Mouse (Mus musculus) midbrain, postnatal 0 days (tissue): ENCODE results near the gene Gpr137. TPM values are rescaled to one million over a fixed set of nuclear protein-coding genes. Genes with fewer than 3 reads are reported as not detected.

ENCODE experiments used
- ATAC-seq: fragments of 200-750 bp; cut with Nextera tagmentation; 2 replicates; pipeline ENCODE4 v1.8.0; 2017; ENCODE audit warnings: moderate number of reproducible peaks, mild to moderate bottlenecking, moderate TSS enrichment, moderate library complexity; ENCODE audit not compliant: low FRiP score
- DNase-seq: peaks from one replicate; pipeline ENCODE4 v3.0.0-alpha.2; 2015; ENCODE audit warnings: low spot score
- H3K27ac ChIP-seq: fragments of 300-500 bp; sonication (generic); 2 replicates; pipeline ENCODE4 v1.5.1; 2014; ENCODE audit warnings: low read depth, mild to moderate bottlenecking, low read length, mixed read lengths
- H3K27me3 ChIP-seq: fragments of 300-500 bp; sonication (generic); 2 replicates; pipeline ENCODE4 v1.6.1; 2014; ENCODE audit warnings: low read length, control low read depth, mixed read lengths; ENCODE audit not compliant: insufficient read depth
- H3K36me3 ChIP-seq: fragments of 300-500 bp; sonication (generic); 2 replicates; pipeline ENCODE4 v1.6.1; 2014; ENCODE audit warnings: low read length, control low read depth, mixed read lengths; ENCODE audit not compliant: insufficient read depth
- H3K4me1 ChIP-seq: fragments of 300-500 bp; sonication (generic); 2 replicates; pipeline ENCODE4 v1.6.1; 2014; ENCODE audit warnings: mild to moderate bottlenecking, control low read depth, antibody characterized with exemption, low read length, mixed read lengths; ENCODE audit not compliant: insufficient read depth
- H3K4me2 ChIP-seq: fragments of 300-500 bp; sonication (generic); 2 replicates; pipeline ENCODE4 v1.6.1; 2014; ENCODE audit warnings: low read depth, mild to moderate bottlenecking, low read length, mixed read lengths; ENCODE audit not compliant: poor library complexity, severe bottlenecking
- H3K4me3 ChIP-seq: fragments of 300-500 bp; sonication (generic); 2 replicates; pipeline ENCODE4 v1.5.1; 2014; ENCODE audit warnings: low read depth, mild to moderate bottlenecking, low read length, moderate library complexity
- H3K9ac ChIP-seq: fragments of 300-500 bp; sonication (generic); replicated peaks from 2 replicates; pipeline ENCODE4 v1.6.1; 2014; ENCODE audit warnings: mild to moderate bottlenecking, low read length, moderate library complexity, mixed read lengths; ENCODE audit not compliant: poor library complexity, severe bottlenecking
- H3K9me3 ChIP-seq: fragments of 300-500 bp; sonication (generic); 2 replicates; pipeline ENCODE4 v1.6.1; 2016; ENCODE audit warnings: low read length, control low read depth
- CTCF ChIP-seq: IDR thresholded peaks from 2 replicates; pipeline ENCODE4 v1.5.1; 2016; ENCODE audit warnings: antibody characterized with exemption, mild to moderate bottlenecking
- WGBS: fragments of 180-500 bp; shearing (Covaris S2); extraction: QIAGEN DNeasy Blood & Tissue Kit; methylation state at CpG from one replicate; pipeline ENCODE4 v1.1.7; 2014; 5-methylcytosine and 5-hydroxymethylcytosine counted together
- polyA plus RNA-seq: library from polyadenylated mRNA; unstranded; fragments of >200 nt; fragmentation: Nextera tagmentation; extraction: Ambion mirVana; gene quantifications from 2 replicates; pipeline ENCODE4 v1.2.1, GENCODE M21; 2015
- total RNA-seq: library from RNA; depleted of rRNA; stranded (reverse); fragments of >200 nt; gene quantifications from 2 replicates; pipeline ENCODE4 v1.2.3, GENCODE M21; 2014

Gpr137 gene
- total and polyA plus RNA-seq, 2 experiments from 2014 or later = 78.8 to 101 TPM

GRCm38 (mm10) chr19:6922901-6923735 lies 19.2 kb downstream of the Gpr137 start:
- Histone ChIP-seq H3K4me2 (peak overlapping the region; percentile 84), H3K4me3 (no peak overlapping the region), H3K9ac (no peak overlapping the region), H3K27ac (no peak overlapping the region), H3K27me3 (peaks cover 48% of the 10 kb centered on the region), H3K4me1 (peaks cover 16% of the 10 kb centered on the region), H3K36me3 (no peaks in the 10 kb centered on the region), H3K9me3 (no peaks in the 10 kb centered on the region)
- DNase-seq (no peak), ATAC-seq (no peak)
- 63% methylated on average over 6 of the region's 6 CpGs for WGBS
- no peak for TF ChIP-seq CTCF

DNA sequence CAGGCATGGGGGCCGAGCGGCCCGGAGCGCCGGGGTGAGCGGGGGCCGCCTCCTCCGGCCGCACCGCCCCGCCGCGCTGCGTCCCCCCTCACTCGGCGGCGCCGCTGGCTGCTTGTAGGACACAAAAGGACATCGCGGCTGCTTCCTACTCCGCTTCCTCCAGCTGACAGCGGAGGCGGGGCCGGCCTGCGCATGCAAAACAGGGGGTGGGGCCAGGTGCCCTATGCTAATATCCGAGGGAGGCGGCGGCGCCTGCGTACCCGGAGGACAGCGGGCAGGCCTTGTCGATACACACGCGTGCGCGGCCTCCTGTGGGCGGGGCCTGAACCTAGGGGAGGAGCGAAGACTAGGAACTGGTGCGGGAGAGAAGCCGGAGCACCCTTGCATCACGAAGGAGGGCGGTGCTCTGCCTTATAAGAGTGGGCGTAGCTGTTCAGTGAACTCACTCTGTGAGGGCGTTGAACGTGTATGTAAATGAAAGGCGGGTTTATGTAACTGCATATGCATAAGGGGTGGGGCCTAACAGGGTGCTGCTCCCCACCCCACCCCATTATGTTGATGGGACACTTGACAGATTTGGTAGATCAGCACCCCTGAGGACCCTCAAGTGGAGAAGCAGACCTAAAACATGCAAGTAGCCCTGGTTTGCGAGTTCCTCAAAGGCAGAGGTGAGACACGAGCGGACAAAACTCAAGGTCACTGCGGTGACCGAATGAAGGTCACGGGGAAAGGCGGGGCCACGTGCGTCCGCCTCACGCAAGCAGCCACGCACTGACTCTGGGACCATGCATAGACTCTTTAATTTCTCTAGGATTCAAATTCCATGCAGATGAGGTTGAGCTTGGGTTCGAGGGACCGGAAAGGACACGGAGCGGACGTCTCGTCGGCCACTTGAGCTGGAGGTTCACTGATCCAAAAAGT lies 20.4 kb downstream of the Gpr137 start, which contains the start of gene Esrra:
Gene Esrra, minus strand, starts transcription at position 167 of the 921 bp plus-strand sequence.
- peaks cover 36% of the 10 kb centered on the region for H3K27me3 ChIP-seq
- no peaks in the 10 kb centered on the region for H3K9me3 ChIP-seq
- peaks cover 16% of the 10 kb centered on the region for H3K4me1 ChIP-seq
- peak within 1 kb of the TSS; percentile 74 for H3K27ac ChIP-seq
- H3K9ac ChIP-seq = peak within 1 kb of the TSS; percentile 84
- no peaks in the 10 kb centered on the region for H3K36me3 ChIP-seq
- H3K4me2 ChIP-seq = peak within 1 kb of the TSS; percentile 84
- peak within 1 kb of the TSS; percentile 83 for H3K4me3 ChIP-seq
- peak; percentile 93 for ATAC-seq
- TF ChIP-seq CTCF = no peak
- WGBS = under 1% methylated on average over 56 of the region's 66 CpGs
- DNase-seq = peak; percentile 99

DNA sequence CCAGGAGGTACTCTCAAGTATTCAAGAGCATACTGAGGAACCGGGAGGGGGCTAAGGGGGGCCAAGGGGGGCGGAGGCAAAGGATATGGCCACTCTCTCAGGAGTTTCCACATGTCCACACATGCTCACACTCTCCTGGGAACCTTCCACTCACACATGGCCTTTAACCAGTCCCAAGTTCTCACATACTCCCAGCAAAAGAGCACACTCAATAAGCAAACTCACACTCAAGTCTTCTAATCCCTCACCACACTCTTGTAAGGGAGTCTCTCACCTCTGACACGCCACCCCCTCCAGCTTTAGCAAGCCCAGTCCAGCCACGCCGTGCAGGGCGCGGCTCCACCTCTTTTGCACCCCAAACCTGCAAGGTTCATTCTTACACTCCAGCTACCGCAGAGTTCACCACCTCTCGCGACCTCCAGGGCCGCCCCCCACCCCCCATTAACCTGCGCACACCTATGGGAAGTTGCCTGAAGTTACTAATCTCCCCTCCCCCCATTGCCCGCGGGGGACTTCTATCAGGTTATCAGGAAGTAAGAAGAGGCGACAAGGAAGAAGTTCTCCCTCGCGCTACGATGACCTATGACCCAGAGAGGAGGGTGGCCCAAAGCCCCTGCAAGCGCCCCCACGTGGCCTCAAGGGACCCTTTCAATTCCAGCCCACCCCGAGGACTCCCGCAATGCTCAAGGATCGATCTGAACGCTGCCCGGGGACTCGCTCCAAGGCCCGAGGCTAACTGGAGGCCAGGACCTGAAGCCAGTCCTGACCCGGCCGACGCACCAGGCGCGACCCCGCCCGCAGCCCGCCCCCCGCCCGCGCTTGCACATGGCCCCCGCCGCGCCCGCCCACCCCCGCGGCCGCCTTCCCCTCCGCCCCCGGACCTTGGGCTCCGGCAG lies 21.3 kb downstream of the Gpr137 start:
- Histone ChIP-seq H3K36me3 (no peaks in the 10 kb centered on the region), H3K27ac (peak overlapping the region; percentile 74), H3K4me2 (peak overlapping the region; percentile 84), H3K9ac (peak overlapping the region; percentile 84), H3K9me3 (no peaks in the 10 kb centered on the region), H3K27me3 (peaks cover 28% of the 10 kb centered on the region), H3K4me3 (peak overlapping the region; percentile 83), H3K4me1 (peaks cover 16% of the 10 kb centered on the region)
- peak; percentile 33; the same call in 1 of the 2 replicates for TF ChIP-seq CTCF
- DNase-seq (peak; percentile 40), ATAC-seq (peak; percentile 3)
- WGBS = 3% methylated on average over 32 of the region's 48 CpGs

GRCm38 (mm10) chr19:6919876-6920740 lies 22.2 kb downstream of the Gpr137 start:
- 45% methylated on average over 8 of the region's 8 CpGs for WGBS
- Histone ChIP-seq H3K27me3 (peaks cover 19% of the 10 kb centered on the region), H3K4me2 (peak overlapping the region; percentile 84), H3K4me3 (peak overlapping the region; percentile 83), H3K9ac (peak overlapping the region; percentile 29; the same call in 1 of the 2 replicates), H3K36me3 (no peaks in the 10 kb centered on the region), H3K9me3 (no peaks in the 10 kb centered on the region), H3K4me1 (peaks cover 16% of the 10 kb centered on the region), H3K27ac (no peak overlapping the region)
- TF ChIP-seq CTCF = no peak
- DNase-seq (peak; percentile 27), ATAC-seq (no peak)
